Mouse (Mus musculus): Measurements from ENCODE around the gene Mob1b.

Mob1b gene

GRCm38 (mm10) chr5:88782072-88782765, 61.6 kb downstream of the Mob1b start:
- DNase-seq (ENCODE audit: low read depth, low spot score) = peak; percentile 19

DNA sequence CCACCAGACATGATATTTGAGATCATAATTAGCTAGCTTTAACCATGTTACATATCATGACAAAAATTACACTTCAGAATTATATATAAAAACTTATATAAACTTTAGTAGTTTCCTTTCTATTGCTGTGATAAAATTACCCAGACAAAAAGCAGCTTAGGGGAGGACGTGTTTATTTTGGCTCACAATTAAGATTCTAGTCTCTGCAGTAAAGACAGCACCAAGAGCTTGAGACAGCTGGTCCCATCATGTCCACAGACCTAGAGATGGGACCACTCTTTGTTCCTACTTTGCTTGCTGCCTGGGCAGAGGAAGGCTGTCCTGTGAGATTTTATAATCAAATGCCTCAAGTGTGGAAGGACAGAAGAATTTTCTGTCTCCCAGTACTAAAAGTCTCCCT, 64.4 kb downstream of the Mob1b start:
- DNase-seq (ENCODE audit: low read depth, low spot score) = no peak

DNA sequence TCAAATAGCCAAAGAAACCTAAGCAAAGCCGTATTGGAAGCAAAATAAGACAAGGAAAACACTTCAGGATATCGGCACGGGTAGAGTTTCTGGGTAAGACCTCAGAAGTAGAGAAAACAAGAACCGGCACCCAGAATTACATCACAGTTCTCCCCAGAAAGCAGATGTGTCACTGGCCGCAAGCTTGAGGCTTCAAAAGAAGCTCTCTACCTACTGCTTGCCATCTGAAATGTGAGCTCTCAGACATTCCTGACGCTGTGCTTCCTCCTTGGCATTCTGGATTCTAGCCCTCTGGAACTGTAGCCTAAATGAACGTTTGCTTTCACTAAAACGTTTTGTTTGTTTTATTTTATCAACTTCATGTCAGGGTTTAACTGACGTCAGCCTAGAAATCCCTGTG, 70.0 kb downstream of the Mob1b start:
- DNase-seq (ENCODE audit: low read depth, low spot score) = no peak

DNA sequence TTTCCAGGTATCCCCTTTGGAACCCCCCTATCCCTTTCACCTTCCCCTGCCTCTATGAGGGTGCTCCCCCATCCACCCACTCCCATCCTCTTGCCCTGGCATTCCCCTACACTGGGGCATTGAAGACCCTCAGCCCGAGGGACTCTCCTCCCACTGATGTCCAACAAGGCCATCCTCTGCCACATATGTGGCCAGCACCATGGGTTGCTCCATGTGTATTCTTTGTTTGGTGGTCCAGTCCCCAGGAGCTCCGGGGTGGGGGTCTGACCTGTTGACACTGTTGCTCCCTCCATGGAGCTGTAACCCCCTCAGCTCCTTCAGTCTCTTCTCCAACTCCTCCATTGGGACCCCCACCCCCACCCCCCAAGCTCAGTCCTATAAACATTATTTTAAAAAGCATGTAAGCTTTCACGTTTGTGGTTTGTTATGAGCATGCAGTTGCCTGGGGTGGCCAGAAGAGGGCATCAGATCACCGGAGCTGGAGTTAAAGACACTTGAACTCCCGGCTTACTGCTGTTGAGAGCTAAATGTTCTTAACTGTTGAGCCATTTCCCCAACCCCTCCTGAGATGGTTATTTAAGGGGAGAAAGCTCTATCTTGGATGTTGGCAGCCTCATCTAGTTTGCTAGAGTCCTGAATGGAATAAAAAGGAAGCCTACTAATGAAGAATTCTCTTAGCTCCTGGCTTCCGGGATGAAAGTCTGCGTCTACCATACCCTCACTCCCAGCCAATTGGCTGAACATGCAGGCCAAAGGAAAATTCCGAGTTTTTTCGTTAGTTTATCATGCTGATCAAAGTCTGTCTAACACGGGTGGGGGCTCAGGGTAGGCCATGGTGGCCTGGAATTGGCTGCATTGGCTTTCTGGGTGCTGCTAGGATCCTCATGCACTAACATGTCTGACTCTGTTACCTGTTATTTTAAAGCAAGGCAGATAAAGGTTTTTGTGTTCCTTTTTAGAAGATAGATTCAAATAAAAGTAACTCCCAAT, 70.9 kb downstream of the Mob1b start:
- peak; percentile 50 for DNase-seq (ENCODE audit: low read depth, low spot score)

DNA sequence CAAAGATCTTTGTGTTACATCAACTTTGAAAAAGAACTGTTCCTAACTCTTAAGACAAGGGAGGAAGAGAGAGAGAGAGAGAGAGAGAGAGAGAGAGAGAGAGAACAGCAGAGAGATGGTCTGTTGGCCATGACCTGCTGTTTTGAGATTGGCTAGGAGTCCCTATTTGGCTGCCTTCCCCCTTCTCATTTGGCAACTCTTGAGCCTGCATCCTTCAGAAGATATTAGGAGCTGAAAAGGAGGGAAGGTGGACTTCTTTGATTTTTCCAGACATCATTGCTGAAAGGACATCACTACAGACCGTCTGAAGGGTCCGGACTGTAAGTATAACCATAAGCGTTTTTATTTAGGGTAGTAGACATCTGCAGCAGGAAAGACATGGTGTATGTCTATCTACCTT, 73.0 kb downstream of the Mob1b start:
- DNase-seq (ENCODE audit: low read depth, low spot score) = no peak

- no peak for DNase-seq (ENCODE audit: low read depth, low spot score)
These were observed 75.4 kb downstream of the Mob1b start for GRCm38 (mm10) chr5:88795910-88796584.

DNA sequence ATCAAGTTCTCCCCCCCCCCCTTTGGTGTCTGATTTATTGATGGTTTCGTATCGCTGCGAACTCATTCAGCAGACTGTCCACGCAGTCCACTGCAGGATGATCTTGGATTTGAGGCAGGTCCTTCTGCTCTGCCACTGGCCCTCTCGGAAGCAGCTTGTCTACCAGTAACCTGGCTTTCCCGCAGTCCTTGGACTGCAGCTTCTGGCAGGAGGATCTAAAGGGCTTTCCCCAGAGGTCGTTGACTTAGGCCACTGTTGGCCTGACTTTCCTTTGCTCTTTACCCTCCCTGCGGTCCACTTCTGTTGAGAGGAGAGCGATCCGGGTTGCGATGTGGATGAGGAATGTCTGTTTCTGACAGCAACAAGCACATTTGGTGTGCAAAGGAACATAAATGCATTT, 75.9 kb downstream of the Mob1b start:
- no peak for DNase-seq (ENCODE audit: low read depth, low spot score)

GRCm38 (mm10) chr5:88797121-88797520, 76.5 kb downstream of the Mob1b start:
- DNase-seq (ENCODE audit: low read depth, low spot score) = no peak

DNA sequence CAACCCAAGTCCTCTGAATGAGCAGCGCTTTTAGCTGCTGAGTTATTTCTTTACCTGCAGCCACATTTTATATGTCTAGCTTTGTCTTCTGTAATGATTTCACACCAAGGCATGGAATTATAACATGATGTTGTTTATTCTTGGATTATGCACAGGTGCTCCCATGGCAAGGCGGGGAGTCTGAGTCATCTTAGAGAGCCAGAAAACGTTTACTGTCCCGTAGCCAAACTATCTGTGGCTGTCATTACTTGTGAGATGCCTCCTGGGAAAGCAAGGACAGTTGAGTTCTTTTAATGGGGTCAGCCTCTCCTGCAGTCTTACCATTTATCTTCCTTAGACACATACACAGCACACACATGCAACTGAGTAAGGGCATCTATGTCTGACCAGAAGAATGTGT, 85.0 kb downstream of the Mob1b start:
- DNase-seq (ENCODE audit: low read depth, low spot score) = no peak

DNA sequence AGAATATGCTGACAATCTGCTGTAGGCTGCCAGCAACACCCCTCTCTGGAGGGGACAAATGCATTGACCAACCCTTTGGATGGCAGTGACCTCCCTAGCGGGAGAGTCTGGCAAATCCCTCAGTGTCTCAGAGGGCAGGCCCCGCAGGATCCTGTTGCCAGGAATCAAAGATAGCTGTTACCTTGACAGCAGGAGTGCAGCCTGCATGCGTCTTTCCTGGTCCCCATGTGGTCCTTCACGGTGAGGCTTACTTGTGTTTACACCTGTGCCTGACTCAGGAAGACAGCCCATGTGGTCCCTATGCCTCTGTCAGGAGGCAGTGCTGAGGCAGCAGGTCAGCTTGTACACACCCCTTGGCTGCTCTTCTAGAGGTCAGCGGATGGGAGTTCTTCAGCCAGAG, 85.6 kb downstream of the Mob1b start:
- no peak for DNase-seq (ENCODE audit: low read depth, low spot score)

DNA sequence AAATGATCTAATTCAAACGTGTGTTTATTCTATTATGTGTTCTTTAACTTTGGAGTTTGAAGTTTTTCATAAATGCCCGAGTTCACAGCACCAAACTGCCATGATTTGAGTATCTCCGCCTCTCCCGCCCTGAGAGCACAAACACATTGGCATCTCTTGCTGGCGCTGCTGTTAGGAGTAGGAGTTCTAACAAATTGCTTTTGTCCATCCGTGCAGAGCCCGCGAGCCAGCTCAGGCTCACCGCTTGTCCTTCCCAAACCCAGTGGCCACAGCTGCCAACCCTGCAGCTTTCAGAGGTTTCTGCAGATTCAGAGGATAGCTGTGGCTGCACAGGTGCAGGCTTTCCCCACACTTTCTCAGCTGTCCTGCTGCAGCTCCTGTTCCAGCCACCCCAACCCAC, 86.7 kb downstream of the Mob1b start:
- DNase-seq (ENCODE audit: low read depth, low spot score) = no peak

DNA sequence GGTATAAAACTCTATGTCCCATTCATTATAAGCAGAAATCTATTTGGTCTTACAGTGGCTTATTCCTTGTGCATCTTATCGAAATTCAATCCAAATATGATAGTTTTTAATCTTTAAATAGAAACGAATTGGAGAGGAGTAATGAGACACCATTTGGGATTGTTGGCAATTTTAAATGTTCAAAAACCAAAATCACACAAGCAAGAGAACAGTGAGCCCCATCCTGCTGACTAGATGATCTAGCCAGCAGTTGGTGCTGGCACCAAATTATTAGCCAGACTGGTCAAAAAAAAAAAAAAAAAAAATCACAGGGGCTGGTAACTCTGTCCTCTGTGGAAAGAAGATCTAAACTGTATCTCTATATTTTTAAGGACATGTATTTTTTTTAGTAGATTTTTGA, 92.5 kb downstream of the Mob1b start:
- no peak for DNase-seq (ENCODE audit: low read depth, low spot score)

All from R1 (cell line).